Mouse (Mus musculus) embryonic facial prominence, embryonic 14.5 days (tissue): ENCODE results near the gene L2hgdh. TPM values are rescaled to one million over a fixed set of nuclear protein-coding genes. Genes with fewer than 3 reads are reported as not detected.

Experiments used
- microRNA counts: library from miRNA; unstranded; fragments of <30 nt; microRNA quantifications from one replicate; lab custom pipeline; 2017
- microRNA-seq: library from miRNA; unstranded; fragments of <30 nt; microRNA quantifications from one replicate; pipeline ENCODE4, GENCODE M21; 2016; ENCODE audit warnings: borderline number of aligned reads
- polyA plus RNA-seq: library from polyadenylated mRNA; unstranded; fragments of >200 nt; fragmentation: Nextera tagmentation; extraction: Ambion mirVana; gene quantifications from 2 replicates; pipeline ENCODE4 v1.2.1, GENCODE M21; 2014

Gene L2hgdh
- polyA plus RNA-seq, 1 experiment from 2014 or later, result 21.8 TPM

MicroRNAs within 50 kb of the gene (microRNA counts, 519-probe panel; counts per million panel counts)
- microRNA mmu-miR-681 (lab: Ali Mortazavi, UCI), result 19.3 counts per million

Small RNA genes lying within 50 kb of the gene (microRNA-seq; reads per million reads assigned to microRNA genes)
- not detected for gene Mir681

Other genes with a start within 250 kb of the L2hgdh start
- gene Vcpkmt, start 141.8 kb downstream of the L2hgdh start, polyA plus RNA-seq, result 20.9 and 22.9 TPM in 2 replicates
- gene Sos2, start 43.0 kb downstream of the L2hgdh start, polyA plus RNA-seq, result 11.0 and 11.4 TPM in 2 replicates
- 30.4 and 32.0 TPM in 2 replicates for gene Atp5s, start 77 bp upstream of the L2hgdh start, polyA plus RNA-seq
- gene Cdkl1, start 66.4 kb upstream of the L2hgdh start, polyA plus RNA-seq, result 1.9 and 2.9 TPM in 2 replicates
- 8.5 and 13.8 TPM in 2 replicates for gene Atl1, start 167.7 kb upstream of the L2hgdh start, polyA plus RNA-seq
- 45.2 and 48.9 TPM in 2 replicates for gene Map4k5, start 168.3 kb upstream of the L2hgdh start, polyA plus RNA-seq